Mouse (Mus musculus): ENCODE results near the gene Mtx1. TPM values are rescaled to one million over a fixed set of nuclear protein-coding genes. Genes with fewer than 3 reads are reported as not detected.

Mtx1 gene
- total RNA-seq (2023): 205 TPM

DNA sequence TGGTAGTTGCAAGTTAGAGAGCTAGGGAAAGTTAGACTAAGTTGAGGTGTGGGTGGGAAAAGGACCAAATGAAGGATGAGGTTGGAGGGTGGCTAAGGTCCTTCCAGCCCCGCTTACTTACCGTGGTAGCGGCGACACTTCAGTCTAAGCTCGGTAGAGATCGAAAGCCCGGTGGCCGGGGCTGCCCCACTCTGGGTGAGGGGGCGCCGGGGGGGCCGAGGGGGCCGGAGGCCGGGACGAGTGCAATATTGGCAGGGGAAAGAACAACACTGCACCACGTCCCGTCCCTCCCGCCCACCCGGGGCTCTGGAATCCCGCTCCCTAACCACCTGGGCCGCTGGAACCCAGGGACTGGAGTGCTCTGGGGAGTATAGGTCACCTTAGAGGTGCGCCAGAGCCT is at the start of gene Mtx1:
Gene Mtx1, minus strand, starts transcription at position 189 of the 400 bp plus-strand sequence.

GRCm38 (mm10) chr3:89270051-89270755 is 43.3 kb upstream of the Mtx1 start, which contains the start of gene Slc50a1:
TSS of gene Slc50a1 (minus strand) at chr3:89270570.

GRCm38 (mm10) chr3:89259076-89259475 is 32.2 kb upstream of the Mtx1 start, which contains the start of gene Dpm3:
TSS of gene Dpm3 (plus strand) at chr3:89259358.

GRCm38 (mm10) chr3:89246261-89247100 is 19.6 kb upstream of the Mtx1 start, which contains the start of gene Trim46:
TSS of gene Trim46 (minus strand) at chr3:89246309.

DNA sequence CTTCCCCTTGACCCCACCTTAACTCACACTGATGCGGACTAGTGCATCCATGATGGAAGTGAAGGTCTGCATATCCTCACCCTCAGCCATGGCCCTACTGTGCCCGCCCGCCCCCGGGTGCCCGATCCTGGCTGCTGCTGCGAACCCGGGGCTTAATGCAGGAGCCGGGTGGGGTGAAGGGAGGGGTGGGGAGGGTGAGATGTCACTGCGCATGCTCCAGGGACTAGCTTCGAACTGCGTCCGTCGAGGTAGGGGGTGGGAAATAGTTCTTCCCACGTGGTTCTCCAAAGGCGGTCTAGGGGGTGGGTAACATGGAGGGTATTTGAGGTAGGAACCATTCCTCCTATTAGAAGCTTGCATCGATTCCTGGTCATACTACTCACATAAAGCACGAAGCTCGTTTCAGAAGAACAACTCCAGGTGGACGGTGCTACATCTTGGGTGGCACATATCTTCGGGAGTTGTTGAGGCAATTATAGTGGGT is 18.8 kb upstream of the Mtx1 start, which contains the start of gene Krtcap2:
Gene Krtcap2, plus strand, starts transcription at position 279 of the 484 bp plus-strand sequence.

GRCm38 (mm10) chr3:89228836-89229235 is 1.9 kb upstream of the Mtx1 start, which contains the start of gene Muc1:
TSS of gene Muc1 (plus strand) at chr3:89229057.

DNA sequence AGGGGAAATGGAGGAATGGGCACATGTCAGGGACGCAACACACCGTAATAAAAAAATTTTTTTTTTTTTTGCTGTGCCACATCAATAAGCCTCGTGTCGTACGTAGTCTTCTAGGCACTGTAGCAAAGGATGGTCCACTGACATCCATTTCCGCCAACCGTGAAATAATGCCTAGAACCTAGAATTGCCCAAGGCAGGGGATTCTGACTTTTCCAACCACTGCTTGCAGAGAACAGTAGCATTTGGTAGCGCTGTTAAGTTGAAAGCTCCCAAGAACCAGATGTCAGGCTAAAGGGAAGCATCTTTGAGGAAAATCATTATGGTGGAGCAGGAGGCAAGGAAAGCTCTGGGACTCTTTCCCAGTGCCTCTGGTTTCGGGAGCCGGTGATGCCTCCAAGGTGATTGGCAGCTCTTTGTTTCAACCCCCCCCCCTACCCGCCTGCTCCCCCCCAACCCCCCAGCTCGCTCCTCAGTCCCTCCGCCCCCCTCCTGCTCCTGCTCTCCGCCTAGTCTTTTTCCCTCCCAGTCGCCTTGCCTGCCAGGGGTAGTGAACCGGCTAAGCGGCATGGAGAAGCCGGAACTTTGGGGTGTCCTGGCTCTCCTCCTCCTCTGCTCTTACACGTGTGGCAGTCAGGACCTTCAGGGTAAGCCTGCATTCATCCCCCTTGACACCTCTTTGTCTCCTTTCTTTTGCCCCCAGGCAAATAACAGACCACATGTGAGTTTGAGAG is 12.0 kb downstream of the Mtx1 start, which contains the start of gene Thbs3:
Gene Thbs3, plus strand, starts transcription at position 500 of the 731 bp plus-strand sequence.

GRCm38 (mm10) chr3:89202253-89203141 is 24.4 kb downstream of the Mtx1 start, which contains the start of gene Gba:
TSS of gene Gba (plus strand) at chr3:89202928.

GRCm38 (mm10) chr3:89183058-89183958 is 43.6 kb downstream of the Mtx1 start, which contains the start of gene Fam189b:
TSS of gene Fam189b (plus strand) at chr3:89183143.

GRCm38 (mm10) chr3:89177242-89178106 is 49.4 kb downstream of the Mtx1 start, which contains the start of gene Scamp3:
TSS of gene Scamp3 (plus strand) at chr3:89177473.

GRCm38 (mm10) chr3:89164506-89165267 is 62.2 kb downstream of the Mtx1 start, which contains the start of gene Clk2:
TSS of gene Clk2 (plus strand) at chr3:89164795.

DNA sequence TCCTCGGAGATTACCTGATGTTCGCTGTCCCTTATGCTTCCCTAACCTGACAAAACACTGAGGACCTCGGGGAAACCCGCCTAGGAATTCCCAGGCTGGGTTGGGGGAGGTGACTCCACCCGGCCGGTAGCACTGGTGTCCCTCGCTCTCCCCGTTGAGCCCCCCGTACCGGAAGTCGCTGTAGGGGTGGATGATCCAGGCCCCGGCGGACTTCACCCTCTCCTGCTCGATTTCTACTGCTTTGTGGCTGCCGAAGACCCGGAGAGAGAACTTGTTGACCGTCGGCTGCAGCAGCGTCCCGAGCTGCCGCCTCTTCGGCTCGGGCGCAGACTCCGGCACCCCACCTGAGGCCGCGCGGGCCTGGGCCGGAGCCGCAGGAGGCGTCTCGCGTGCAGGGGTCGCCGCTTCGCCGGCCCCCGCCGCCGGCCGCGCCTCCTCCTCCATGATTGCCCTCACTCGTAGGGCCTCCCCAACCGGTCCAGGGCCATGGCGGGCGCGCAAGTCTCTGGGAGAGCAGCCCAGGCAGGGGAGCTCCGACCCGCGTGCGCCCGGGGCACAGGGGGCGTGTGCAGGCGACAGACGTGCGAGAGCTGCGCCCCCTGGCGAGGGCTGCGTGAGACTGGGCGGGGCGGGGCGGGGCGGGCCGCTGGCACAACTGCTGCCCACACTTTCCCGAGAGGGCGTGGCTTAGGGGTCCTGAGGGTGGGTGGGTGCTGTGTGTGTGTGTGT is 67.1 kb downstream of the Mtx1 start, which contains the start of gene Hcn3:
Gene Hcn3, minus strand, starts transcription at position 581 of the 729 bp plus-strand sequence.

Other genes with a start within 250 kb of the Mtx1 start
- gene Rusc1, start 133.8 kb downstream of the Mtx1 start, total RNA-seq (2023): 67.5 TPM
- not detected for gene Gm43738, start 126.0 kb downstream of the Mtx1 start, total RNA-seq (2023)
- 36.2 TPM for gene Fdps, start 125.1 kb downstream of the Mtx1 start, total RNA-seq (2023)
- not detected for gene Pklr, start 90.9 kb downstream of the Mtx1 start, total RNA-seq (2023)
- gene Hcn3, start 66.9 kb downstream of the Mtx1 start, total RNA-seq (2023): 6.1 TPM
- 132 TPM for gene Clk2, start 62.3 kb downstream of the Mtx1 start, total RNA-seq (2023)
- gene Scamp3, start 49.6 kb downstream of the Mtx1 start, total RNA-seq (2023): 156 TPM
- 129 TPM for gene Fam189b, start 43.9 kb downstream of the Mtx1 start, total RNA-seq (2023)
- gene Gba, start 24.2 kb downstream of the Mtx1 start, total RNA-seq (2023): 61.2 TPM
- gene Thbs3, start 11.9 kb downstream of the Mtx1 start, total RNA-seq (2023): 12.1 TPM
- gene Muc1, start 2.0 kb upstream of the Mtx1 start, total RNA-seq (2023): 0.50 TPM
- gene Krtcap2, start 18.9 kb upstream of the Mtx1 start, total RNA-seq (2023): 94.5 TPM
- gene Trim46, start 19.2 kb upstream of the Mtx1 start, total RNA-seq (2023): 2.0 TPM
- gene Dpm3, start 32.3 kb upstream of the Mtx1 start, total RNA-seq (2023): 55.3 TPM
- 113 TPM for gene Slc50a1, start 43.5 kb upstream of the Mtx1 start, total RNA-seq (2023)
- 0.41 TPM for gene Efna1, start 54.1 kb upstream of the Mtx1 start, total RNA-seq (2023)
- not detected for gene Efna3, start 95.9 kb upstream of the Mtx1 start, total RNA-seq (2023)
- gene Efna4, start 110.9 kb upstream of the Mtx1 start, total RNA-seq (2023): not detected
- 19.3 TPM for gene Adam15, start 122.9 kb upstream of the Mtx1 start, total RNA-seq (2023)
- 0.24 TPM for gene Dcst2, start 134.9 kb upstream of the Mtx1 start, total RNA-seq (2023)
- not detected for gene Dcst1, start 138.2 kb upstream of the Mtx1 start, total RNA-seq (2023)
- gene Zbtb7b, start 167.7 kb upstream of the Mtx1 start, total RNA-seq (2023): 111 TPM
- not detected for gene Lenep, start 175.7 kb upstream of the Mtx1 start, total RNA-seq (2023)
- 29.4 TPM for gene Flad1, start 184.8 kb upstream of the Mtx1 start, total RNA-seq (2023)
- 2.8 TPM for gene Cks1b, start 191.3 kb upstream of the Mtx1 start, total RNA-seq (2023)
- 96.2 TPM for gene Shc1, start 191.4 kb upstream of the Mtx1 start, total RNA-seq (2023)
- 54.1 TPM for gene Pygo2, start 203.1 kb upstream of the Mtx1 start, total RNA-seq (2023)
- 115 TPM for gene Pbxip1, start 209.6 kb upstream of the Mtx1 start, total RNA-seq (2023)
- 8.2 TPM for gene Pmvk, start 227.5 kb upstream of the Mtx1 start, total RNA-seq (2023)